Mouse (Mus musculus) G1E-ER4 (cell line): Measurements from ENCODE around the gene Radil. TPM values are rescaled to one million over a fixed set of nuclear protein-coding genes. Genes with fewer than 3 reads are reported as not detected.

Experiments used
- GATA1 ChIP-seq: IDR thresholded peaks from one replicate; pipeline ENCODE4 v1.8.0; 2012; ENCODE audit warnings: low read length, inconsistent platforms
- polyA plus RNA-seq: library from polyadenylated mRNA; stranded (reverse); fragments of >175 nt; gene quantifications from 2 replicates; pipeline ENCODE4 v1.2.3, GENCODE M21; 2012

Gene Radil
- polyA plus RNA-seq, 1 experiment, result not detected

DNA sequence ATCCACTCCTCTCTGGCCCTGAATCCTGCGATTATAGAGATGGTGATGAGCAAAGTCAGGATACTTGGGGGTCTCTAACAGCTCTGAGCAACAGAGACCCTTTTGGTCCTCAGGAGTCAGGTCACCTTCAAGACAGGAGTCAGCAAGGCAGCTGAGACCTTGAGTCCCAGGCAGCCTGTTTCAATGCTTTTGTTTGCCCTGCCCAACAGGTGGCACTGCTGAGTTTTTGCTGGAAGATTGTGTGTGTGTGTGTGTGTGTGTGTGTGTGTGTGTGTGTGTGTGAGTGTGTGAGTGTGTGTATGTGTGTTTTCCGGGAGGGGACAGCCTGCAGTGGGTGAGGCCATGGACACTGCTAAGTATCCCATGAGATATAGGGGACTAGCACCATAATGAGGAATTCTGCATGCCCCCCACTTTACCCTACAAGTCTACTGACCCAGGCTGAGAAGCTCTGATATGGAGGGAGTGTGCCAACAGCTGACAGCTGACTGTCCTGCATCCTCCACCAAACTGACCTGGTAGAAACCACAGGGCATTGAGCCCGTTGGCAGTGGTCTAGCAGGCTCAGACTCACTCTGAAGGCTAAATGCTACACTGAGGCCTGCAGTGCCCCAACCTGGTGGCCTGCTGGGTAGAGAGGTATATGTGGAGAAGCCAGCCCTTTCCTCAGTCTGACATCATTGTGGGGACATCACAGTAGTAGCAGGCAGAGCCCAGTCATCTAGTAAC is 45.0 kb downstream of the Radil start:
- TF ChIP-seq GATA1, result no peak

DNA sequence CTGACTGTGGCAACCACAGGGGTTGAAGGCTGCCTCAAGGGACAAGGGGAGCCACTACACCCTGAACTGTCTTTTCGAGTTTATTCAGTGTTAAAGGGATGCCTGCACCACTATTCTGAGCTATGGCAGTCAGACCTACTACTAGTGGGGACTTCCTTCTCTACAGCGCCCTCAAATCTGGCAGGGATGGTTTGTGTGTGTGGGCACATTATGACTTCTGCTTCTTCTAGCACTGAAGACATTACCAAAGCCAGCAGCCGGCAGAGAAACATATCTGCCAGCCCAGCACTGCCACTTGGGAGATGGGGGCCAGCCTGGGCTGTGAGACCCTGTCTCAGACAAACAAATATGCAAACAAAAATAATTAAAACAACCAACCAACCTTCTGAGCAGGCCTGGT is 46.7 kb downstream of the Radil start:
- TF ChIP-seq GATA1, result no peak

DNA sequence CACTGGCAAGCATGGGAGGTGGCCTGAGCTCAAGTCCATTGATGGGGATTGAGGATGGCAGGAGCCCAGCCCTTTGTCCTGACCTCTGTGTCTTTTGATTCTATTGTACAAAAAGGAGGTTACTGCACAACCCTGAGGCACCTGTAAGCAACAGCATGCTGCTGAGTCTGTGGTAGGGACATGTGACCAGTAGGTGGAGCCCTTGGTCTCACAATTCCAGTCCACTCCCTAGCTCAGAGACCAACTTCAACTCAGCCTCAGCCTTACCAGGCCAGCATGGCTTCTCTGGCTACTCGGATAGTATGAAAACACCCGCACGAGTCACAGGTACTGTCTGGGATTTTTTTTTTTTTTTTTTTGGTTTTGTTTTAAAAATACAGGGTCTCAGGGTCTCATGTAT is 48.5 kb downstream of the Radil start:
- TF ChIP-seq GATA1, result no peak

DNA sequence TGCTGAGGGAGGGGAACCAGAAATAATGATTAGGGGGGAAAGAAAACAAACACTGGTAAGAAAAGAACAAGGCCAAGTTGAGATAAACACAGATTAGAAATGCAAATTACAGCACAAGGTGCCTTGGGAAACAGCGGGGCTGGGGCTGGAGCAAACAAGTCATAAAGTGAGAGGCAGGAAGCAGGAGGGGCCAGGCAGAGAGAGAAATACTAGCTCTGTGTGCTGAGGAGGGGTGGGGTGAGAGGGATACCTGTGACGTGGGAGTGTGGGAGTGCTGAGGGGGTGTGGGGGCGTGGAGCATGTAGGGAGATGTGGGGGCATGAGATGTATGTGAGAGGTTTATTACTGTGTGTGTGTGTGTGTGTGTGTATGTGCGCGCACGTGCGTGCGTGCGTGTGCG is 50.0 kb downstream of the Radil start:
- no peak for TF ChIP-seq GATA1

DNA sequence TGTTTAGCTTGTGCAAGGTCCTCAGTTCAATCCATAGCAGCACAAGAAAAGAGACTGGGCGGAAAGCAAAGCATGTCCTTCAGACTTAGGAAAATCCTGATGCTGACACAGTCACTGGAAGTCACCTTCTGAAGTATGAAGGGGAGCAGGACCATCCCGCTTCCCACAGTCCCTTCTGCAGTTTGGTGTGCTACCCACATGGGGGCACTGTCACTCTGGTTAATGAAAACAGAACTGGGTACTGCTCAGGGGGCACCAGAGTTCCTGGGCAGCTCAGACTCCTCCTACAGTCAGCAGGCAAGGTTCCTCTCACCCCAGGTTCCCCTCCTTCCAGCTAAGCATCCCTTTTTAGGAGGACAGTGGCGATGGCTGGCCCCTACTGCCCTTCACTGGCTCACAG is 51.9 kb downstream of the Radil start:
- TF ChIP-seq GATA1, result no peak

DNA sequence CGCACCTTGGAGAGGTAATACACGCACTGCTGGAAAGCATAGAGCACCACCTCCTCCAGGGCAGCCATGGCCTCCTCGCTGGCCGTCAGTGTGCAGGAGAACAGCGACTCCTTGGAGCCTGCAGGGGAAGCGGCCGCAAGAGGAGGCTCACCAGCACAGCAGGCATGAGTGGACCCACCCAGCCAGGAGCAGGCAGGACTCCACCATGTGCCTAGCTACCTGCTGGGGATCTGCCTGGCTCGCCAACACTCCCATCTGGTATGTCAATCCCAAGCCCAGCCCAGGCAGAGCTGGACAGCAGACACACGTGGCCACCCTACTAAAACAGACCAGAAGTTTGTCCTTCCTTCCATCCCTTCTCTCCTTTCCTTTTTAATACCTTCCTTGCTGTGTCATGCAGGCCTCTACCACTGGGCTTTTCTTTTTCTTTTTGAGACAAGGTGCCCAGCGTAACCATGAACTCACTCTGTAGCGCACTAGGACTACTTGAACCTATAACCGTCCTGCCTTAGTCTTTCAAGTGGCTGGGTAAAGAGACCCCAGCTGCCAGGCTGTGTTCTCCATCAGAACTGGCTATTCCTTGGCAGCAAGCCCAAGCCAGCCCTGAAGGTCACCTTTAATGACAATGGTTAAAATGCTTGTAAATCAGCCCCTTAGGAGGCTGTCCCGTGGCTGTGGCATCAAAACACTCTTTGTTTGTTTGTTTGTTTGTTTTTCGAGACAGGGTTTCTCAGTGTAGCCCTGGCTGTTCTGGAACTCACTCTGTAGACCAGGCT is 55.4 kb downstream of the Radil start:
- no peak for TF ChIP-seq GATA1

DNA sequence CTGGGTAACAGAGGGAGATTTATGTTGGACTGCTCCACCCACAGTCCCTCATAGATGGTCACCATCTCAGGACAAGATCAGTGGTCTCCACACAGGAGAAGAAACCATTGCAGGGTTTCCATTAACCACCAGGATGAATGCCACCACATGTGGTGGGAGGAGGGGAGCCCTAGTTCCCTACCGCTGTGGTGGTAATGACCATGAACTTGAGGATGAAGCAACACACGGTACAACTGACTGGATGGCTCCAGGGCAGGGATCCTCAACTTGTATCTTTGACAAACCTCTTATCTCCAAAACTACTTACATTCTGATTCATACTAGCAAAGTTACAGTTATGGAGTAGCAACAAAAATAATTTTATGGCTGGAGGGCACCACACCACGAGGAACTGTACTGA is 57.6 kb downstream of the Radil start:
- no peak for TF ChIP-seq GATA1

DNA sequence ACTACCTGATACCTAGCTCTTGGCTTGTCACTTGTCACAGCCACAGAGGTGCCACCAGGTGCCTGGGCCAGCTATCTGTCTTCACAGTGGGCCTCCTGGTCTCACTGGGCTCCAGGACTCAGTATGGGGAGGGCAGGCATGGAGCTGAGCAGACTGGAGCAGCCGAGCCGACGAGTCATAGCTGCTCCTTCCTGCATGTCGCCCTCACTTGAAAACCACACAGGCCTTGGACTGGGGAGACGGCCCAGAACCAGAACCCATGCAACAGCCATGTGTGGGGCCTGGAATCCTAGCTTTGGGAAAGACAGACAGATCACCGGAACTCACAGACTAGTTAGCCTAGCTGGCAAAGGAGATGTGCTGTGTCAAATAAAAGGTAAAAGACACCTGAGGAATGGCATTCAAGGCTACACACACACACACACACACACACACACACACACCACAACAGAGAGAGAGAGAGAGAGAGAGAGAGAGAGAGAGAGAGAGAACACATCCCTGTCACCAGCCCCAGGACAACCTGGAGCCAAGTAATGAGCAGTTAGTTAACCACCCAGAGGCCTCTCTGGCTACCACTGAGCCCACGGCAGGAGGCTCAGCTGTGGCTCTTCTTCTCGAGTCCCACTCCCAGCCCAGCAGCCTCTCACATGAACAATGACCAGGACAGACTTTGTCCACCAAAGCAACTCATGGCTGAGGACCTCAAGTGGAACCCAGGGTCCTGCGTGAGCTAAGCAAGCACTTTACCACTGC is 60.8 kb downstream of the Radil start:
- TF ChIP-seq GATA1, result no peak

DNA sequence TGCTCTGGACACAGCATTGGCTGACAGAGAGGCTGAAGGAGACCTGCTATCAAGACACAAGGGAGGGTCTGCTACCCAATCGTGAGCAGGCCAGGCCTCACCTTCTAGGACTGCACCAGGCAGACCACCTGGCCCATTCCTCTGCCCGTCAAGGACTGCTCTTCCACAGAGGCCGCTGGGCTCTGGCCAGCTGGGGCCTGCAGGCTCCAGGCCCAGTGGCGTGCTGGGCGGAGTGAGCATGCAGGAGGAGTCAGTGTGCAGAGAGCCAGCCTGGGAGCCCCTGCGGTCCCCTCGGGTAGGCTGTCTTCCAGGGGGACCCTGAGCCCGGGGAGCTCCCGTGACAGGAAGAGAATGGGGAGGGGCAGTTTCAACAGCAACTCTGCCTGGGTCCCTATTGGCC is 64.2 kb downstream of the Radil start:
- no peak for TF ChIP-seq GATA1

DNA sequence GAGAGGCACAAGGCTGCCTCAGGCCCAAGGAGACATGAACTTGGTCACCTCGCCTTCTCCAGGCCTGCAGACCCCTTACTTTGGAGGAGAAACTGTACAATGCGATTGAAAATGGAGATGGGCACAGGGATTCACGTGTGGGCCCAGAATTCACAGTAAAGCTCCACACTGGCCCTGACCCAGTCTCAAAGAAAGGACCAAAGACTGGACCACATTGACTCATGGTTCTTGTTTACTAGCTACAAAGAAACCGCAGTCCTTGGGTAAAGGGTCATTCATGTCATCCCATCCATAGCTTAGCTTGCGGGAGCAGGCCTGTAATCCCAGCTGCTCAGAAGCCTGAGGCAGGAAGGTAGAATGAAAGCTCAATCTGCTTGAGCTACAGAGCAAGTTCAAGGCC is 67.3 kb downstream of the Radil start:
- TF ChIP-seq GATA1, result no peak

DNA sequence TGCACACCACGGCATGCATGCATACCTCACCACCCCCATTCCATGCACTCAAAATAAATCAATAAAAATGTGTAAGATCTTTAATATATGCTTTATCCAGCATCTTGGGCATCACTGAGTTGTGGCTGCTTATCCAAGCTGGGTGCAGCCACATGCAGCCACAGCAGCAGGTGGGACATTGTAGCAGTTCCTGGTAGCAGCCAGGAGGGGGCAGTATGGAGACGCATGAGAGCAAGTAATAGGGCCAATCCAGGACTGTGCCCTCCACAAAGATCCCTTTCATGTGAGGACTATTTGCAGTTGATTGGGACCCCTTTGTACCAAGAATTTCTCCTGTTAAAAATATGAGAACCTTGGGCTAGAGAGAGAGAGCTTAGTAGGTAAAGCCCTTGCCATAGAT is 68.4 kb downstream of the Radil start:
- no peak for TF ChIP-seq GATA1

DNA sequence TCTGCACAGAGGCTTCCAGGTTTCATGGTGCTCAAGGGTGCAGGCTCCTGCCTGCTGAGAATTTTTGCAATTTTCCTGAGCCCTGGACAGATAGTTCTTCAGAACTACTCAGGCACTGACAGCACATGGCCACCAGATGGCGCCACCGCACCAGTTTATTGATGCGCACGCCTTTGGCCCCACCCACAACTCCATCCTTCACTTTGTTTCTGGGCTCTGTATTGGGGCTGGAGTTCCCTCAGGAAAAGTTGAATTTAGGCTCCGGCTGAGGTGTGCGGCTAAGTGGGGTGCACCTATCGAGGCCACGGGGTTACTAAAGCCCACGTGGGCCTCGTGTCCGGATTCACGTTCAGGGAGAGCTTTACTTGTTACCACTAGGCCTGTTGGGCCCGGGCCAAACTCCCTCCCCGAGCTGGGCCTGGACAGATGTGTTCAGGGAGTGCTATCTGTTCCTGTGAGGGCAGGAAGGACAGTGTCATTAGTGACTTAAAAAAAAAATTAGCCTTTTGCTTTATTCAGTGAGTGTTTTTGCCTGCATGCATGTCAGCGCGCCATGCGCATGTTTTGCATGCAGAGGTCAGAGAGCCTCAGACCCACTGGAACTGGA is 72.0 kb downstream of the Radil start:
- TF ChIP-seq GATA1, result no peak

DNA sequence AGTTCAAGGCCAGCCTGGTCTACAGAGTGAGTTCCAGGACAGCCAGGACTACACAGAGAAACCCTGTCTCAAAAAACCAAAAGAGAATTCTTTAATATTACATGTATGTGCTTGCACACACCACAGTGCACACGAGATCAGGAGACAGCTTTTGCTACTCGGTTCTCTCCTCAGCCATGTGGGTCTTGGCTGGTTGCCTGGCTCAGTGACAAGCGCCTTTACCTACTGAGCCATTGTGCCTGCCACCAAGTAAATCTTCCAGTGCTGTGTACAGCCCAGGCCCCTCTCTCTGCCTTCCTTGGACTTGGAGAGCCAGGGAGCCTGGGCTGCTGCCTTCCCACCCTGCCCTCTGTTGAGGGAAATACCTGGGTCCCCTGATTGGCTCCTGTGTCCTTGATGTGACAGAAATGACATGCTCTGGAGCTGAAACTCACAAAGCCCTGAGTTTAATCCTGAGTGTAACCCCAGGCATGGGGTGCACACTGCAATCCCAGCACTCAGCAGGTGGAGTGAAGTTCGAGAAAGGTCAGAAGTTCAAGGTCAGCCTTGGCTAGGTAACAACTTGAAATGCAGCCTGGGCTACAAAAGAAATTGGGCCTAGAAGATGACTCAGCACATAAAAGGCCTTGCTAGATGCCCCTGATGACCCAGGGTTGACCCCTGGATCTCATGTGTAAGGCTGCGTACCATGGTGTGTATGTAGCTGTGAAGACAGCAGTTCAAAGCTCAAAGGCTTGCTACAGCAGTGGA is 72.9 kb downstream of the Radil start:
- no peak for TF ChIP-seq GATA1

DNA sequence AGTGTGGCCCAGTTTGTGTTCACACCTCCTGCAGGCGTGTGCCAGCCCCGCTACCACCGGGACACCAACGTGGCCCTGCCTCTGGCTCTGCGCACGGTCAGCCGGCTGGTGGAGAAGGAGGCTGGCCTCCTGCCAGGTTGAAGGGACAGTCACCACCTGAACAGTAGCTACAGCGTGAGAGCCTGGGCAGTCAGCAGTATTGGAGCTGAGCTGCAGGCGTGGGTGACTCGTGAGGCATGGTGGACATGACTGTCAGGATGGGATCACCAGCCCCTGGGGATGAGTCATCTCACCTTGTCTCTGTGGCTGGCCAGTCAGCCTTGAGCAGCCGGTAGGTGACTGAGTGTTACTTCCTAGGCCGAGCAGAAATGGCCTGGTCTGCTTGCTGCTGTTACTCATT is 73.6 kb downstream of the Radil start:
- no peak for TF ChIP-seq GATA1

DNA sequence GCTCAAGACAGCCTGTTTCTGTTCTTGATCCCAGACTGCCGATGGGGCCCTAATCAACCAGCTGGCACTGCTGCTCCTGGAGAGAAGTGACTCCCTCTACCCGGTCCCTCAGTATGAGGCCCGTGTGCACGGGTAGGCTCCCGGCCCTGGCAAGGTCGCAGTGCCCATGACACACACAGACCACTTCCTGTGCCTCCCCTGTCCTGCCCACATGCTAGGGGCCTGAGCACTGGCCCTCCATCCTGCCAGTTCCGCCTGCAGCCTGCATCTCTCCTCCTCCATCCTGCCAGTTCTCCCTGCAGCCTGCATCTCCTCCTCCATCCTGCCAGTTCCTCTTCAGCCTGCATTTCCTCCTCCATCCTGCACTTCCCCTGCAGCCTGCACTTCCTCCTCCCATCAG is 75.2 kb downstream of the Radil start:
- TF ChIP-seq GATA1, result no peak

DNA sequence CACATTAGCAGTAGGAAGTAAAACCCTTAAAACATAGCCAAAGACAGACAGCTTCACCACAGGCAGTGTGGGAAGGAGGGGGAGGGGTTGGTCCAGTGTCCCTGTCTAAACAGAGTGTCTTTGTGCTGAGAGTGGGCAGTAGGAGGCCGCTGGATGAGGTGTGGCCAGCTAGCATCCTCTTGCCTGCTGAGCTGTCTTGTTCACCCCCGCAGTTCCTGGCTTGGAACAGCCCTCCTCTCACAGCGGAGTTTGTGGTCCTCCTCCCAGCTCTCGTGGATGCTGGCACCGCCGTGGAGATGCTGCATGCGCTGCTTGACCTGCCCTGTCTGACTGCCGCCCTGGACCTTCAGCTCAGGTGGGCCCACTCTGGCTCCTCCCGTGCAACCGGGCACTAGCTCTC is 77.2 kb downstream of the Radil start:
- no peak for TF ChIP-seq GATA1
